Mouse (Mus musculus) left cerebral cortex, adult 11 months (tissue): ENCODE data around the gene Ctdspl.

Experiments
- DNase-seq: peaks from one replicate; pipeline ENCODE4 v3.0.0; 2022; ENCODE audit warnings: low spot score

Gene Ctdspl

GRCm38 (mm10) chr9:118950061-118950460 lies 23.8 kb downstream of the Ctdspl start:
- DNase-seq, result no peak

GRCm38 (mm10) chr9:118950751-118951150 lies 24.5 kb downstream of the Ctdspl start:
- no peak for DNase-seq

- DNase-seq, result no peak
Observed at GRCm38 (mm10) chr9:118951381-118951780, 25.1 kb downstream of the Ctdspl start.

GRCm38 (mm10) chr9:118952180-118952579 lies 25.9 kb downstream of the Ctdspl start:
- no peak for DNase-seq

GRCm38 (mm10) chr9:118953465-118954194 lies 27.4 kb downstream of the Ctdspl start:
- no peak for DNase-seq

GRCm38 (mm10) chr9:118958802-118959201 lies 32.5 kb downstream of the Ctdspl start:
- DNase-seq, result no peak

GRCm38 (mm10) chr9:118960415-118961091 lies 34.3 kb downstream of the Ctdspl start:
- no peak for DNase-seq

GRCm38 (mm10) chr9:118963149-118963548 lies 36.9 kb downstream of the Ctdspl start:
- DNase-seq, result no peak

GRCm38 (mm10) chr9:118964263-118965034 lies 38.2 kb downstream of the Ctdspl start:
- DNase-seq, result no peak

GRCm38 (mm10) chr9:118969810-118970209 lies 43.6 kb downstream of the Ctdspl start:
- DNase-seq, result no peak

GRCm38 (mm10) chr9:118973028-118973427 lies 46.8 kb downstream of the Ctdspl start:
- no peak for DNase-seq

GRCm38 (mm10) chr9:118973566-118973965 lies 47.3 kb downstream of the Ctdspl start:
- no peak for DNase-seq

- DNase-seq, result no peak
Observed at GRCm38 (mm10) chr9:118974148-118974547, 47.9 kb downstream of the Ctdspl start.

GRCm38 (mm10) chr9:118975211-118975671 lies 49.0 kb downstream of the Ctdspl start:
- DNase-seq, result no peak

GRCm38 (mm10) chr9:118975758-118976157 lies 49.5 kb downstream of the Ctdspl start:
- DNase-seq, result no peak

GRCm38 (mm10) chr9:118976561-118976960 lies 50.3 kb downstream of the Ctdspl start:
- DNase-seq, result no peak

GRCm38 (mm10) chr9:118977425-118977824 lies 51.2 kb downstream of the Ctdspl start:
- DNase-seq, result no peak

GRCm38 (mm10) chr9:118980411-118980823 lies 54.2 kb downstream of the Ctdspl start:
- no peak for DNase-seq

GRCm38 (mm10) chr9:118984650-118985432 lies 58.6 kb downstream of the Ctdspl start:
- no peak for DNase-seq

- DNase-seq, result no peak
Observed at GRCm38 (mm10) chr9:118986286-118986685, 60.0 kb downstream of the Ctdspl start.

GRCm38 (mm10) chr9:118988787-118989580 lies 62.7 kb downstream of the Ctdspl start:
- DNase-seq, result no peak
